Mouse (Mus musculus): Measurements from ENCODE around the gene Galntl5. TPM values are rescaled to one million over a fixed set of nuclear protein-coding genes. Genes with fewer than 3 reads are reported as not detected.

Galntl5 gene
- not detected for total RNA-seq (2023)

DNA sequence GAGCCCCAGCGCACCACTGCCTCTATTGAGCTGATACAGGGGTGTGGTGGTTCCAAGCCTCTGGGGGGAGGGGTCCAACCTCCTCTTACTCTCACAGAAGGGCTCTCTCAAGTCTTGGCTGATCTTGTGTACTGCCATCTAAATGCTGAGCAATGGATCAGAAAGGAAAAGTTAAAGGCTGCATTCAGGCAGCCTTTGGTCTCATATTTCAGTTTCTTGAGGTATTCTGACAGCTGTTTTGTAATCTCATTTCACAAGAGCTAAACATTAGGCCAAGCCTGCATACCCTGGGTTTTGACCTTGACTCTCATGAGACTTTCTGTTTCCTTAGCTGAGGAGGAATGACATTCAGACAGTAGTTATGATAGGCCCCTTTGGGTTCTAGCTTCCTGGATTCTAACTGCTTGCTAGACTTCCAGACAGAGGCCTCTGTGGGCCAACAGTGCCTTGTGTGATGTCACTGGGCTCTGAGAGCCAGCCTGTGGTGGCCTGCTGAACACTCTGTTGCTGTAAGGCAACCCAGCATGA is at the start of gene Galntl5:
Gene Galntl5 (plus strand): TSS at position 457 of the 528 bp plus-strand sequence.

DNA sequence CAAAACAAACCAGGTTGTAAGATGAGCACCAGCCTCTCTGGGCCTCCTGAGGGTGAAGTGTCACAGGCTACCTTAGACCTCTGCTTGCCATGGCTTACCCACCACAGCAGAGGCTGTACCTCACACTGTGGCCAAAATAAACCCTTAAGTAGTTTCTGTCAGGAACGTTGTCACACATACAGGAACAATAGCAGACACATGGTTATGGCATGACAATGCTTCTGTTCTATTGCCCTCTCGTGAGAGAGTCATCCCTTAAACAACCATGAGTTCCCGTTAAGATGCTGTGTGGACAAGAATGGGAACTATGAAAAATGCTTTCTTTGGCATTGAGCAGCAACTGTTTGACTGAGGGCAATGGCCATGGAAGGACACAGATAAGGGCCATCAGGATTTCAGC is 40.3 kb downstream of the Galntl5 start, which contains the start of gene Galnt11:
Gene Galnt11 (plus strand): TSS at position 301 of the 400 bp plus-strand sequence.

DNA sequence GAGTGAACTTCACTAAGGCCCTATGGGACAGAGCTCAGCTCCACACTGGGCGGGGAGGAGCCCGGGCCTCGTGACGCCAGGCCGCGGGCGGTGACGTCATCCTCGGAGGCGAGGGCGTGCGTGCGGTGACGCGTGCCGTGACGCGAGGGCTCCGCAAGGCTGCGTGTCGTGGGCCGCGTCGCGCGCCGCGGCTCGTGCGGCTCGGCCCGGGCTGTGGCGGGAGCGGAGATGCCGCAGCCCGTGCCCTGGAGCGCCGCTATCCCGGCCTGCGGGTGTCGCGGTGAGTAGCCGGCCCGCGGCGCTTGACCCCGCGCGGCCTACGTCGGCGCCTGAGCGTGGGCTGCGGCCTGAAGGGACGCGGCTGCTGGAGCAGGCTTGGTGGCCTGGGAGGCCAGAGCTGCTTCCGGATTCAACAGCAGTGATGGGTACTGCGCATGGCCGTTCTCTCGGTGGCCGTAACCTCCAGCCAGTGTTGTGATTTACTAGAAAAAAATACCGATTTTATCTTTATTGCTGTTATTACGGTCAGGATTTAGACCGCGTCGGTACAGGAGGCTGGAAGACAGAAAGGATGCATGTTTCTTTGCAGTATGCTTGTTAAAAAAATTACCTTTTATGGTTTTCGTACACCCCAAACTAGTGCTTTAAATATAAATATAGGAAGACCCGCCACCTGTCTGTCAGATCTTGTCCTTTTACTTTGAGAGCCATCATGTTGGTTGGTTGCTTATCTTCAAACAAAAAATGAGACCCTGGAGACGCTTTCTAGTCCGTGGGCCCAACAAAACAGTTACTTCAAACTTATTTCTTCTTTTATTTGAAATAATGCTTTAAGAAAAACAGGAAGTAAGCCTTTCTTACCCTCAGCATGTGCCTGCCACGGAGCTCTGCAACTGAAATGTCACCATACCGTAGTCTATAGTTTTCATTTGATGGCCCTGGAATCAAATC is 41.8 kb downstream of the Galntl5 start, which contains the start of gene E130116L18Rik:
Gene E130116L18Rik (minus strand): TSS at position 402 of the 951 bp plus-strand sequence.

Other genes with a start within 250 kb of the Galntl5 start
- gene Prkag2, start 80.8 kb upstream of the Galntl5 start, total RNA-seq (2023), result 51.8 TPM
- gene Galnt11, start 40.4 kb downstream of the Galntl5 start, total RNA-seq (2023), result 54.3 TPM
- 2.6 TPM for gene E130116L18Rik, start 41.7 kb downstream of the Galntl5 start, total RNA-seq (2023)

Data from CD4-positive naive resting alpha-beta T cell, adult 57 days (primary cell).